Mouse (Mus musculus) lung, postnatal 14 days (tissue): ENCODE data around the gene Lrrc23.
A peak's percentile ranks its signal among the peaks of the same experiment; 100 is the strongest.

Source experiments
- DNase-seq: peaks from one replicate; pipeline ENCODE4 v3.0.0; 2021

The Lrrc23 gene

GRCm38 (mm10) chr6:124767536-124767919, 12.0 kb downstream of the Lrrc23 start:
- DNase-seq = no peak

GRCm38 (mm10) chr6:124765951-124766350, 13.6 kb downstream of the Lrrc23 start:
- no peak for DNase-seq

- peak; percentile 92 for DNase-seq
These were observed 20.3 kb downstream of the Lrrc23 start for GRCm38 (mm10) chr6:124759259-124759658.

GRCm38 (mm10) chr6:124758849-124759232, 20.7 kb downstream of the Lrrc23 start:
- no peak for DNase-seq

GRCm38 (mm10) chr6:124757909-124758848, 21.3 kb downstream of the Lrrc23 start:
- peak; percentile 39 for DNase-seq

- DNase-seq = no peak
These were observed 22.1 kb downstream of the Lrrc23 start for GRCm38 (mm10) chr6:124757351-124757880.

GRCm38 (mm10) chr6:124756652-124757350, 22.7 kb downstream of the Lrrc23 start:
- DNase-seq = peak; percentile 85

- peak; percentile 79 for DNase-seq
These were observed 23.5 kb downstream of the Lrrc23 start, which contains the start of the genes Gm45234 and Atn1 for GRCm38 (mm10) chr6:124755831-124756595. Gm45234 (minus strand) TSS chr6:124756021. Atn1 (minus strand) TSS chr6:124756524.

- DNase-seq = no peak
These were observed 24.2 kb downstream of the Lrrc23 start for GRCm38 (mm10) chr6:124755306-124755705.

- no peak for DNase-seq
These were observed 25.7 kb downstream of the Lrrc23 start for GRCm38 (mm10) chr6:124753861-124754260.

- no peak for DNase-seq
These were observed 29.1 kb downstream of the Lrrc23 start for GRCm38 (mm10) chr6:124750405-124750804.

- DNase-seq = no peak
These were observed 32.6 kb downstream of the Lrrc23 start for GRCm38 (mm10) chr6:124746654-124747632.

- DNase-seq = no peak
These were observed 33.3 kb downstream of the Lrrc23 start for GRCm38 (mm10) chr6:124746296-124746605.

GRCm38 (mm10) chr6:124745490-124746295, 33.8 kb downstream of the Lrrc23 start:
- DNase-seq = peak; percentile 95

GRCm38 (mm10) chr6:124744755-124745321, 34.7 kb downstream of the Lrrc23 start:
- DNase-seq = no peak

GRCm38 (mm10) chr6:124743647-124744046, 35.9 kb downstream of the Lrrc23 start:
- no peak for DNase-seq

GRCm38 (mm10) chr6:124742839-124743514, 36.5 kb downstream of the Lrrc23 start:
- DNase-seq = no peak

GRCm38 (mm10) chr6:124741842-124742241, 37.7 kb downstream of the Lrrc23 start:
- DNase-seq = no peak

- DNase-seq = peak; percentile 82
These were observed 38.4 kb downstream of the Lrrc23 start, which contains the start of gene Grcc10 for GRCm38 (mm10) chr6:124740888-124741761. Grcc10 (minus strand) TSS chr6:124741374.
